Mouse (Mus musculus): ENCODE measurements at regions not wholly inside any gene's neighbourhood (a gene's known extent, or its start where the extent isn't known, plus 50 kb on each side); places are given as distances from the start of the nearest gene placed in this dataset.

DNA sequence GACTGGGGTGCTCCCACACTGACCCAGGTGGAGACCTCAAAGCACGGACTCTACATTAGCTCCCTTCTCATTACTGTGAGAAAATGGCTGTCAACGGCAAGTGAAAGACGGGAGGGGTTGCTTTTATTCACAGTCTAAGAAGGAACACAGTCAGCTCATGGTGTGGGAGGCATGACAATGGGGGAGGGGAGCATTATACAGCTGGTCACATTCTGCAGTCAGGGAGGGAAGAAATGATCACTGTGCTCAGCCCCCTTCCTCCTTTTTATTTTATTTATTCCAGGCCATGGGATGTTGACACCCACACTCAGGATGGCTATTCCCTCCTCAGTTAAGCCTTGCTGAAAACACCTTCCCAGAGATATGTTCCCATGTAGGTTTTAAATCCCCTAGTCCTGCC, 93.1 kb upstream of the Spdye4c start:
- H3K36me3 ChIP-seq: no peaks in the 10 kb centered on the region
- H3K9ac ChIP-seq: no peak overlapping the region
- 54% methylated on average over 3 of the region's 3 CpGs for WGBS (ENCODE audit: insufficient replicate concordance)
- ATAC-seq: no peak
- no peaks in the 10 kb centered on the region for H3K4me1 ChIP-seq
- no peaks in the 10 kb centered on the region for H3K27me3 ChIP-seq (replicated peaks)
- no peaks in the 10 kb centered on the region for H3K9me3 ChIP-seq (replicated peaks)
- no peak overlapping the region for H3K4me2 ChIP-seq
- H3K27ac ChIP-seq: no peak overlapping the region
- no peak overlapping the region for H3K4me3 ChIP-seq

GRCm38 (mm10) chr2:128498611-128499010, 92.4 kb upstream of the Spdye4c start:
- H3K9me3 ChIP-seq (replicated peaks): no peaks in the 10 kb centered on the region
- ATAC-seq: no peak
- H3K9ac ChIP-seq: no peak overlapping the region
- no peak overlapping the region for H3K27ac ChIP-seq
- H3K36me3 ChIP-seq: no peaks in the 10 kb centered on the region
- 60% methylated on average over 5 of the region's 5 CpGs for WGBS (ENCODE audit: insufficient replicate concordance)
- no peak overlapping the region for H3K4me2 ChIP-seq
- H3K4me1 ChIP-seq: no peaks in the 10 kb centered on the region
- no peaks in the 10 kb centered on the region for H3K27me3 ChIP-seq (replicated peaks)
- no peak overlapping the region for H3K4me3 ChIP-seq

GRCm38 (mm10) chr2:128499575-128500184, 91.3 kb upstream of the Spdye4c start:
- no peak overlapping the region for H3K4me2 ChIP-seq
- H3K27me3 ChIP-seq (replicated peaks): no peaks in the 10 kb centered on the region
- H3K27ac ChIP-seq: no peak overlapping the region
- H3K36me3 ChIP-seq: no peaks in the 10 kb centered on the region
- no peak for ATAC-seq
- H3K9me3 ChIP-seq (replicated peaks): no peaks in the 10 kb centered on the region
- 49% methylated on average over 14 of the region's 14 CpGs for WGBS (ENCODE audit: insufficient replicate concordance)
- H3K4me3 ChIP-seq: no peak overlapping the region
- no peak overlapping the region for H3K9ac ChIP-seq
- no peaks in the 10 kb centered on the region for H3K4me1 ChIP-seq

- H3K4me3 ChIP-seq: no peak overlapping the region
- no peak for ATAC-seq
- H3K27ac ChIP-seq: no peak overlapping the region
- H3K4me2 ChIP-seq: no peak overlapping the region
- H3K9ac ChIP-seq: no peak overlapping the region
- H3K27me3 ChIP-seq (replicated peaks): no peaks in the 10 kb centered on the region
- WGBS (ENCODE audit: insufficient replicate concordance): 57% methylated on average over 4 of the region's 4 CpGs
- H3K4me1 ChIP-seq: no peaks in the 10 kb centered on the region
- no peaks in the 10 kb centered on the region for H3K9me3 ChIP-seq (replicated peaks)
- no peaks in the 10 kb centered on the region for H3K36me3 ChIP-seq
Observed at GRCm38 (mm10) chr2:128502676-128503075, 88.3 kb upstream of the Spdye4c start.

DNA sequence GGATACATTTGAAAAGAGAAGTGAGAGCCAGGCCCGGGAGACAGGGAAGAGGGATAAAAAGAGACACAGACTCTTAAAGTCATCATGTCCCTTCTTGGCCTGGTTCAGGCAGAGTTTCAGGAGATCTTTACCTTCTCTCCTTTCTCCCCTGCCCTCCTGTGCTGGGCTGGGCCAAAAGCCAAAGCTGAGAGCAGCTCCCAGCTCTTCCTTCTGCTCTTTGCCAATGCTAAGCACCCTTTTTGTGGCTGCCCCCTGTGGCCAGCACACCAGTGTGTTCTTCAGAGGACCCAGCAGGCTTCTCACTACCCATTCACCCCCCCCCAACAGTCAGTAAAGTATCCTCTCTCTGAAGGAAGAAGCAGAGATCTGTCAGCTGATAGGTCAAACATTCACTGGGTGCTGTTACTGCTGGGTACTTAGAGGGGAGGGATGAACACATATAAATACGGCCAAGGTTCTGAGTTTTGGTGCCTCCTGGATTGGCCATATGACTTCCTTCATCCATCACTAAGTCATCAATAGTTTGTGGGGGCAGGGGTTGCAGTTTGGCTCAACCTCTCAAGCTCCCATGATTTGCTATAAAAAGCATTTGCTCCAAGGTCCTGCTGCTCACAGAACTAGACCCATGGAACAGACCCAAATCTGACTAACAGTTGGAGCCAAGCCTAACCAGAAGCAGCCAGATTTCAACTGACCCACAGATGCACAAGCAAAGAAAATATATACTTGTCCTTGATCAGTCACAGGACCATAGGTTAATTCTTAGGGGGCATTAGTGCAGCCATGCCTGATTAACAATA, 87.7 kb upstream of the Spdye4c start:
- H3K9me3 ChIP-seq (replicated peaks): no peaks in the 10 kb centered on the region
- 63% methylated on average over 2 of the region's 2 CpGs for WGBS (ENCODE audit: insufficient replicate concordance)
- H3K27me3 ChIP-seq (replicated peaks): no peaks in the 10 kb centered on the region
- no peak overlapping the region for H3K4me3 ChIP-seq
- H3K36me3 ChIP-seq: no peaks in the 10 kb centered on the region
- no peak for ATAC-seq
- no peak overlapping the region for H3K9ac ChIP-seq
- H3K27ac ChIP-seq: no peak overlapping the region
- H3K4me2 ChIP-seq: no peak overlapping the region
- no peaks in the 10 kb centered on the region for H3K4me1 ChIP-seq

GRCm38 (mm10) chr2:128507591-128508243, 83.3 kb upstream of the Spdye4c start:
- no peak overlapping the region for H3K4me3 ChIP-seq
- H3K4me2 ChIP-seq: no peak overlapping the region
- ATAC-seq: no peak

DNA sequence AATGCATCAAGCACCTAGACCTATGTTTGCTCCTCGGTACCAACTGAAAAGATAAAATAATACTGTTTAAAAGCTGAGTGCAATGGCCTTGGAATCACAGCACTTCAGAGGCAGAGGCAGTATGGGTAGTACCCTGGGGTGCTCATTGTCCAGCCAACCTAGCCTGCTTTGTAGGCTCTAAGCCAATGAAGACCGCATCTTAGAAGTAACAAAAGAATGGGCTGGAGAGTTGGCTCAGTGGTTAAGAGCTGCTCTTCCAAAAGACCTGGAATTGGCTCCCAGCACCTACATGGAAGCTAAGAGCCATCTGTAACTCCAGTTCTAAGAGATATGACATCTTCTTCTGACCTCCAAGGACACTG, 82.8 kb upstream of the Spdye4c start:
- 69% methylated on average over 2 of the region's 2 CpGs for WGBS (ENCODE audit: insufficient replicate concordance)
- H3K27me3 ChIP-seq (replicated peaks): no peaks in the 10 kb centered on the region
- H3K4me1 ChIP-seq: peaks cover 8% of the 10 kb centered on the region; the same call in 1 of the 2 replicates
- H3K9me3 ChIP-seq (replicated peaks): no peaks in the 10 kb centered on the region
- no peak for ATAC-seq
- H3K4me2 ChIP-seq: no peak overlapping the region
- H3K9ac ChIP-seq: no peak overlapping the region
- no peaks in the 10 kb centered on the region for H3K36me3 ChIP-seq
- H3K4me3 ChIP-seq: no peak overlapping the region
- no peak overlapping the region for H3K27ac ChIP-seq

More at GRCm38 (mm10) chr2:128507591-128508243, 83.3 kb upstream of the Spdye4c start:
- Histone ChIP-seq H3K27me3 (replicated peaks) (no peaks in the 10 kb centered on the region), H3K4me1 (peaks cover 3% of the 10 kb centered on the region; the same call in 1 of the 2 replicates), H3K27ac (no peak overlapping the region), H3K36me3 (no peaks in the 10 kb centered on the region), H3K9me3 (replicated peaks) (no peaks in the 10 kb centered on the region), H3K9ac (no peak overlapping the region)
- 17% methylated on average over 11 of the region's 11 CpGs for WGBS (ENCODE audit: insufficient replicate concordance)

- no peak overlapping the region for H3K9ac ChIP-seq
- H3K4me3 ChIP-seq: no peak overlapping the region
- H3K36me3 ChIP-seq: no peaks in the 10 kb centered on the region
- no peak overlapping the region for H3K4me2 ChIP-seq
- WGBS (ENCODE audit: insufficient replicate concordance): 76% methylated on average over 6 of the region's 6 CpGs
- no peaks in the 10 kb centered on the region for H3K9me3 ChIP-seq (replicated peaks)
- H3K27me3 ChIP-seq (replicated peaks): no peaks in the 10 kb centered on the region
- no peak for ATAC-seq
- H3K4me1 ChIP-seq: peaks cover 9% of the 10 kb centered on the region; the same call in 1 of the 2 replicates
- H3K27ac ChIP-seq: no peak overlapping the region
Observed at GRCm38 (mm10) chr2:128511291-128511690, 79.7 kb upstream of the Spdye4c start.

DNA sequence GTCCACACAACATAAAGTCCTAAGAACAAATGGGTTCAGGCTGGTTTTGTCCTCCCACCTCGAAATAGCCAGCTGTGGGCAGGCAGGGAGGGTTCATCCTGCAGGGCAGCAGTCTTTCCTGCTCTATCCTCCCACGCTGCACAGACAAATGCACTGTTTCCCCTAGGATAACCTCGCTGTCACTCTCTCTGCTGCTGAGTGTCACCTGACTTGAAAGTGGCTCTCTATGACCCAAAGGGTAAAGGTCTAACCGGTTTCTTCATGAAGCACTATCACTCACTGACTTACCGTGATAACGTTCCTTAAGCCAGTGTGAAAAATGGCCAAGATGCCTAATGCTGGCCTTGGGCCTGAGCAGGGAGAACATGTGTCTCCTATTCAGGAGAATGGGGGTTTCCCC, 78.2 kb upstream of the Spdye4c start:
- H3K27ac ChIP-seq: no peak overlapping the region
- H3K36me3 ChIP-seq: no peaks in the 10 kb centered on the region
- H3K27me3 ChIP-seq (replicated peaks): no peaks in the 10 kb centered on the region
- H3K4me1 ChIP-seq: peaks cover 9% of the 10 kb centered on the region; the same call in 1 of the 2 replicates
- no peak overlapping the region for H3K4me3 ChIP-seq
- no peak for ATAC-seq
- no peak overlapping the region for H3K4me2 ChIP-seq
- H3K9me3 ChIP-seq (replicated peaks): no peaks in the 10 kb centered on the region
- WGBS (ENCODE audit: insufficient replicate concordance): 50% methylated on average over 6 of the region's 6 CpGs
- H3K9ac ChIP-seq: no peak overlapping the region

GRCm38 (mm10) chr2:128514463-128515290, 76.3 kb upstream of the Spdye4c start:
- no peak overlapping the region for H3K27ac ChIP-seq
- H3K9ac ChIP-seq: no peak overlapping the region
- H3K4me3 ChIP-seq: no peak overlapping the region
- 69% methylated on average over 17 of the region's 17 CpGs for WGBS (ENCODE audit: insufficient replicate concordance)
- no peaks in the 10 kb centered on the region for H3K9me3 ChIP-seq (replicated peaks)
- ATAC-seq: no peak
- no peak overlapping the region for H3K4me2 ChIP-seq
- no peaks in the 10 kb centered on the region for H3K36me3 ChIP-seq
- peaks cover 9% of the 10 kb centered on the region; the same call in 1 of the 2 replicates for H3K4me1 ChIP-seq
- no peaks in the 10 kb centered on the region for H3K27me3 ChIP-seq (replicated peaks)

GRCm38 (mm10) chr2:128515701-128516100, 75.3 kb upstream of the Spdye4c start:
- Histone ChIP-seq H3K9me3 (replicated peaks) (no peaks in the 10 kb centered on the region), H3K27ac (no peak overlapping the region), H3K27me3 (replicated peaks) (no peaks in the 10 kb centered on the region), H3K36me3 (no peaks in the 10 kb centered on the region), H3K4me1 (peaks cover 9% of the 10 kb centered on the region; the same call in 1 of the 2 replicates), H3K9ac (no peak overlapping the region), H3K4me2 (no peak overlapping the region), H3K4me3 (no peak overlapping the region)
- WGBS (ENCODE audit: insufficient replicate concordance): 69% methylated on average over 5 of the region's 5 CpGs
- ATAC-seq: no peak
